Mouse (Mus musculus): ENCODE measurements around the gene Trim7. TPM values are rescaled to one million over a fixed set of nuclear protein-coding genes. Genes with fewer than 3 reads are reported as not detected.

The Trim7 gene
- polyA plus RNA-seq, 1 experiment: 13.0 TPM

- no peak overlapping the region for H3K27ac ChIP-seq (ENCODE audit: control insufficient read depth, insufficient read depth, low read length)
- TF ChIP-seq POLR2A (IDR thresholded peaks at IDR 0.05; ENCODE audit: control insufficient read depth, extremely low read depth, insufficient read depth, low read length, poor library complexity) (no peak), CTCF (IDR thresholded peaks at IDR 0.05; ENCODE audit: borderline replicate concordance, control insufficient read depth, extremely low read depth, insufficient read depth, low read length, poor library complexity) (no peak)
- peaks cover 12% of the 10 kb centered on the region for H3K4me1 ChIP-seq (replicated peaks; ENCODE audit: control insufficient read depth, insufficient read depth, low read length)
- 96% methylated on average over 9 of the region's 9 CpGs for WGBS
- DNase-seq: no peak
- peaks cover 16% of the 10 kb centered on the region for H3K36me3 ChIP-seq (ENCODE audit: control insufficient read depth, insufficient read depth, low read length)
- H3K4me3 ChIP-seq (ENCODE audit: control insufficient read depth, insufficient read depth, low read length): no peak overlapping the region
- no peaks in the 10 kb centered on the region for H3K27me3 ChIP-seq (ENCODE audit: control insufficient read depth, insufficient read depth, low read length)
Observed at GRCm38 (mm10) chr11:48866481-48866880, 40.5 kb downstream of the Trim7 start.

DNA sequence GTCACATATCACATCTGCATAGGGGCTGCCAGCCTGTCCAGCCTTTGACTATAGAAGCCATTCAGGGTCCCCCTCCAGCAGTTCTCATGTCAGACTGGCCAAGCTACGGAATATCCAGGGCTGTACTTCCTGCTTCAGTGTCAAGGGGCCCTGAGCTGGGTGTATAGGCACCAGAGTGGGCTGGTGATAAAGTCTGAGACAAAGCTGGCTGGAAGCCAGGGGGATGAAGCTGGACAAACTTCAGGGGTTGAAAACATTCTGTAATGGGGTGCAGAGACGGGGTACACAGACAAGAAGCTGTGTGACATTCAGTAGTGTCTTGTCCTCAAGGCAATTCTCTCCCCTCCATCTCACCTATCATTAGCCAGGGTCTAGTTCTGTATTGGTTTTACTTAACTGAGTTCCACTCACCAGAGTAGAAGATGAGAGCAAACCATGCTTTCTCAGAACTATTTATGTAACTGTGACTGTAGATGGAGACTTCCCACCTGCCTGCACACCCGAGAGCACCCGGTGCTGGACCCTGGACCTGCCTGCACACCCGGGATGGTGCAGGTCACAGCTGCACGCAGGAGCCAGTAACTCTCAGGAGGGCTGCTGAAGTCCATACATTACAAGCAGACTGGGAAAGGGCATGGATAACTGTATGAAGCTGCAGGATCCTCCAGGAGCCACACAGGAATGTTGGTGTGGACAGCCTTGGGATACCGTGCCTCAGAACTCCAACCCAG, 43.6 kb downstream of the Trim7 start:
- peak overlapping the region; percentile 9 for H3K27ac ChIP-seq (ENCODE audit: control insufficient read depth, insufficient read depth, low read length)

DNA sequence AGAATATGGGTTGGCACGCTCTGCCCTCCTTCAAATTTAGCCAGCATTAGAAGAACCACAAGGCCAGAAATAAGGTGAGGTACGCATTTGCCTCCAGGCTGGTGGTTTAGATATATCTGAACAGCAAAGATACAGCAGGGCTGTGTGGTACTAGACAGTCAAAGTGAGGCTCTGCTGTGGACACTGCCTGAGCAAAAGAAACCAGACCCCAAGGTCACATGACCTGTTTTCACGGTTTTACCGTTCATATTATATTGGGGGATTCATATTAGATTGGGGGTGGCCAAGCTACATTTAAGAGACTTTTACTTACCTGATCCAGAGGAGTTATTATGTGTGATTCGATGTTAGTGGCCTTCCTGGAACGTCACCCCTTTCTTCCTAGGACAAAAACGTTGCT, 44.8 kb downstream of the Trim7 start:
- no peak for TF ChIP-seq CTCF (IDR thresholded peaks at IDR 0.05; ENCODE audit: borderline replicate concordance, control insufficient read depth, extremely low read depth, insufficient read depth, low read length, poor library complexity)
- WGBS: under 1% methylated on average over 7 of the region's 7 CpGs
- DNase-seq: no peak
- H3K36me3 ChIP-seq (ENCODE audit: control insufficient read depth, insufficient read depth, low read length): peaks cover 10% of the 10 kb centered on the region
- H3K27me3 ChIP-seq (ENCODE audit: control insufficient read depth, insufficient read depth, low read length): no peaks in the 10 kb centered on the region
- H3K4me3 ChIP-seq (ENCODE audit: control insufficient read depth, insufficient read depth, low read length): peak overlapping the region; percentile 98
- H3K27ac ChIP-seq (ENCODE audit: control insufficient read depth, insufficient read depth, low read length): peak overlapping the region; percentile 97
- peaks cover 18% of the 10 kb centered on the region for H3K4me1 ChIP-seq (replicated peaks; ENCODE audit: control insufficient read depth, insufficient read depth, low read length)

More for the DNA sequence above, 43.6 kb downstream of the Trim7 start:
- Histone ChIP-seq H3K27me3 (ENCODE audit: control insufficient read depth, insufficient read depth, low read length) (no peaks in the 10 kb centered on the region), H3K4me1 (replicated peaks; ENCODE audit: control insufficient read depth, insufficient read depth, low read length) (peaks cover 16% of the 10 kb centered on the region), H3K36me3 (ENCODE audit: control insufficient read depth, insufficient read depth, low read length) (peaks cover 16% of the 10 kb centered on the region), H3K4me3 (ENCODE audit: control insufficient read depth, insufficient read depth, low read length) (peak overlapping the region; percentile 45)
- TF ChIP-seq POLR2A (IDR thresholded peaks at IDR 0.05; ENCODE audit: control insufficient read depth, extremely low read depth, insufficient read depth, low read length, poor library complexity) (no peak), CTCF (IDR thresholded peaks at IDR 0.05; ENCODE audit: borderline replicate concordance, control insufficient read depth, extremely low read depth, insufficient read depth, low read length, poor library complexity) (no peak)
- DNase-seq: peak; percentile 26
- 4% methylated on average over 7 of the region's 7 CpGs for WGBS

GRCm38 (mm10) chr11:48871201-48871772, 45.3 kb downstream of the Trim7 start, which contains the start of gene Irgm1:
Irgm1 (minus strand) TSS chr11:48871683.
- DNase-seq: peak; percentile 77
- no peak for TF ChIP-seq POLR2A (IDR thresholded peaks at IDR 0.05; ENCODE audit: control insufficient read depth, extremely low read depth, insufficient read depth, low read length, poor library complexity)
- TF ChIP-seq CTCF (IDR thresholded peaks at IDR 0.05; ENCODE audit: borderline replicate concordance, control insufficient read depth, extremely low read depth, insufficient read depth, low read length, poor library complexity): no peak
- Histone ChIP-seq H3K27me3 (ENCODE audit: control insufficient read depth, insufficient read depth, low read length) (no peaks in the 10 kb centered on the region), H3K36me3 (ENCODE audit: control insufficient read depth, insufficient read depth, low read length) (peaks cover 5% of the 10 kb centered on the region; the same call in 1 of the 2 replicates), H3K4me1 (replicated peaks; ENCODE audit: control insufficient read depth, insufficient read depth, low read length) (peaks cover 18% of the 10 kb centered on the region), H3K4me3 (ENCODE audit: control insufficient read depth, insufficient read depth, low read length) (peak within 1 kb of the TSS; percentile 98), H3K27ac (ENCODE audit: control insufficient read depth, insufficient read depth, low read length) (peak within 1 kb of the TSS; percentile 97)
- under 1% methylated on average over 19 of the region's 19 CpGs for WGBS

DNA sequence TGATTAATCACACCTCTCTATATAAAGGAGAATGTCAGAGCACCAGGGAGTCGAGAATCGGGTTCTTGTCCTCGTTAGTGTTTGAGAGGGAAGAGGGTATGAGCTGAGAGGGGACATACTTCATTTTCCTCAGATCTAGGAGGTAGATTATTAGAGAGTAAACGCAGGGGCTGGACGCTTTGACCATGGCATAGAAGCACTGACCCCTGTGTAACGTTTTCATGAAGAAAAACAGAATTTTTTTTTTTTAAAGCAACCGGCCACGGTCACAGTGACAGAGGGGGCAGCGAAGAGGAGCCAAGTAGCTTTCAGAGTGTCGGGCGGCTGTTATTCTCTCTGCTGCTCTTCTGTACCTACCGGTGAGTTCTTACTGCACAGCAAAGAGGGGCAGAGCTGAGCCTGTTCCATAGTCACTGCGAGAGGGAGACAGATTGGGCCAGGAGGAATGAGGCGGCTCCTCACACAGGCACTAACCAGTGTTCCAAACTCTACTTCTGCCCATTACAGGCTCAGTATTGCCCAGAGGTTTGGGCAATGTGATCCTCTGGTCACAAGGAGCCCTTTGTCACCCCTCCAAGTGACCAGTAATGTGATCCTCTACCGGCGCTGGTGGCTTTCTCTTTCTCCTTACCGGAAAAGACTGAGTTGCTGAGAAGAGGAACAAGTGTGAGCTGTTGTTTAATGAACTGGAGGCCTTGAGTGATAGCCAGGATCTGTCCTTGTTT, 46.0 kb downstream of the Trim7 start:
- TF ChIP-seq POLR2A (IDR thresholded peaks at IDR 0.05; ENCODE audit: control insufficient read depth, extremely low read depth, insufficient read depth, low read length, poor library complexity): no peak
- TF ChIP-seq CTCF (IDR thresholded peaks at IDR 0.05; ENCODE audit: borderline replicate concordance, control insufficient read depth, extremely low read depth, insufficient read depth, low read length, poor library complexity): no peak
- Histone ChIP-seq H3K27ac (ENCODE audit: control insufficient read depth, insufficient read depth, low read length) (peak overlapping the region; percentile 97), H3K36me3 (ENCODE audit: control insufficient read depth, insufficient read depth, low read length) (no peaks in the 10 kb centered on the region), H3K4me1 (replicated peaks; ENCODE audit: control insufficient read depth, insufficient read depth, low read length) (peaks cover 18% of the 10 kb centered on the region), H3K27me3 (ENCODE audit: control insufficient read depth, insufficient read depth, low read length) (no peaks in the 10 kb centered on the region), H3K4me3 (ENCODE audit: control insufficient read depth, insufficient read depth, low read length) (peak overlapping the region; percentile 98)
- WGBS: 1% methylated on average over 17 of the region's 17 CpGs
- DNase-seq: peak; percentile 49

DNA sequence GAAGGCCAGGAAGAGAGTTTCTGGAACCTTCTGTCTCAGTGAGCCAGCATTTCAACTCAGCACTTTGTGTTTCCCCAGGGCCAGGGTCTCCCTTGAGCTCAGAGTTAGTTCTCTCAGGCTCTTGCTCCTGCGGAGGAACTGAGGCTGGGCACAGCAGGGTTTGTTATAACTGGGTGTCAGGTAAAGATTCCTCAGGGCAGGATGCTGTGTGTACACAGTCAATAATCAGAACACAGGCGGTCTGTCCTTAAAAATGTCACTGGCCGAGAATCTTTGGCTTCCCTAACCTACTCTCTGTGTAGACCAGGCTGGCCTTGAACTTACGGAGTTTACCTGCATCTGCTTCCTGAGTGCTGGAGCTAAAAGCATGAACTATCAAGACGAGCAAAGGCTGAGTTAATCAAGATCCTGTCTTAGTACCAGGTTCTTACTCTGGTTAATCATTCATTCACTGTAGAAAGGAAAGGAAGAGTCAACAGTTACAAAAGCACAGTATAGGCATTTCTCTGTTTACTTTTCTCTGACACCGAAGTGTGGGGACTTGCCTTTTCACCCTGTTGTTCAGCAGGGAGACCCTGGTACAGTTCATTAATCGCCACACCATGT, 46.9 kb downstream of the Trim7 start:
- WGBS: 78% methylated on average over 7 of the region's 7 CpGs
- peak overlapping the region; percentile 97 for H3K27ac ChIP-seq (ENCODE audit: control insufficient read depth, insufficient read depth, low read length)
- no peak overlapping the region for H3K4me3 ChIP-seq (ENCODE audit: control insufficient read depth, insufficient read depth, low read length)
- no peaks in the 10 kb centered on the region for H3K36me3 ChIP-seq (ENCODE audit: control insufficient read depth, insufficient read depth, low read length)
- DNase-seq: peak; percentile 22
- TF ChIP-seq POLR2A (IDR thresholded peaks at IDR 0.05; ENCODE audit: control insufficient read depth, extremely low read depth, insufficient read depth, low read length, poor library complexity) (no peak), CTCF (IDR thresholded peaks at IDR 0.05; ENCODE audit: borderline replicate concordance, control insufficient read depth, extremely low read depth, insufficient read depth, low read length, poor library complexity) (no peak)
- H3K4me1 ChIP-seq (replicated peaks; ENCODE audit: control insufficient read depth, insufficient read depth, low read length): peaks cover 18% of the 10 kb centered on the region
- no peaks in the 10 kb centered on the region for H3K27me3 ChIP-seq (ENCODE audit: control insufficient read depth, insufficient read depth, low read length)

Data from thymus, adult 2 months (tissue).